24 mouse cellular contexts compared by ENCODE assay signal in the genomic region with DNA sequence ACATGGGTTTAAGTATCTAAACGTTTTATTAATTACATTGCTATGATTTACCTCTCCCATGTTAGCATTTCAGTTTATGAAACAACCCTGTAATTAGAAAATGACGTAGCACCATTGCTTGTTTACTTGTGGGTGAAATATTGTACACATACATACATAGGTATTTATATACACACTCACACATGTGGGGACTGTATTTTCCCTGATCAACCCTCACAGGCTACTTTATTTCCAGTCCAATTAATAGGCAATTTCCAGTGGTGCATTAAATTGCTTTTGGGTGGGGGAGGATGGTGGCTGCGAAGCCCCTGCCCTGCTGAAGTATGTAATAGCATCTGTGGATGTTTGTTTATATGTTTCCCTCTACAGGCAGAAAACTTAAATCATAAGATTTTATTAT.
"Had no signal": no experiment of that assay in that cellular context is flagged by ENCODE, and none has a peak within 500 bp of the region (broad histone marks: within the 10 kb centered on the region; RNA-seq: fewer than 3 reads in every experiment).

No protein-coding gene starts in this region.

- ATAC-seq: hindbrain, postnatal 0 days; intestine, embryonic 16.5 days had no signal

- DNase-seq: gastrocnemius, postnatal 14 days; gastrocnemius, postnatal 36 days; heart, adult 11 months; heart, adult 2 months; heart, postnatal 14 days; heart, postnatal 36 days; kidney, adult 11 months; kidney, adult 2 months; kidney, adult 9 months; kidney, postnatal 14 days; kidney, postnatal 36 days; layer of hippocampus, adult 9-11 months; layer of hippocampus, postnatal 36 days; left cerebral cortex, postnatal 4 days had no signal

- H3K4me3 ChIP-seq: heart, adult 2 months; heart, embryonic 13.5 days; heart, embryonic 15.5 days; hindbrain, embryonic 15.5 days; kidney, embryonic 15.5 days; limb, embryonic 13.5 days; limb, embryonic 15.5 days had no signal

- H3K9ac ChIP-seq: heart, embryonic 13.5 days; heart, embryonic 15.5 days; hindbrain, embryonic 15.5 days; kidney, embryonic 15.5 days; limb, embryonic 13.5 days; limb, embryonic 15.5 days had no signal

- H3K4me2 ChIP-seq: heart, embryonic 11.5 days; heart, embryonic 13.5 days; heart, embryonic 15.5 days; hindbrain, embryonic 15.5 days; kidney, embryonic 15.5 days; limb, embryonic 13.5 days; limb, embryonic 15.5 days had no signal

- H3K36me3 ChIP-seq: heart, embryonic 13.5 days; heart, embryonic 15.5 days; hindbrain, embryonic 15.5 days; kidney, embryonic 15.5 days; limb, embryonic 13.5 days; limb, embryonic 15.5 days had no signal

- H3K27ac ChIP-seq: heart, adult 2 months; heart, embryonic 13.5 days; heart, embryonic 15.5 days; hindbrain, embryonic 15.5 days; hindbrain, postnatal 0 days; kidney, embryonic 15.5 days; kidney, postnatal 0 days; limb, embryonic 13.5 days; limb, embryonic 15.5 days had no signal

- H3K9me3 ChIP-seq: heart, embryonic 13.5 days; heart, embryonic 15.5 days; hindbrain, embryonic 15.5 days; kidney, embryonic 15.5 days; limb, embryonic 13.5 days; limb, embryonic 15.5 days had no signal

- H3K4me1 ChIP-seq: heart, embryonic 13.5 days; heart, embryonic 15.5 days; hindbrain, embryonic 15.5 days; kidney, embryonic 15.5 days; limb, embryonic 13.5 days; limb, embryonic 15.5 days had no signal

- H3K27me3 ChIP-seq: heart, embryonic 13.5 days; heart, embryonic 15.5 days; hindbrain, embryonic 15.5 days; kidney, embryonic 15.5 days; limb, embryonic 13.5 days; limb, embryonic 15.5 days had no signal
